Mouse (Mus musculus): ENCODE measurements around the gene Ctdspl. TPM values are rescaled to one million over a fixed set of nuclear protein-coding genes. Genes with fewer than 3 reads are reported as not detected.

Ctdspl gene
- total RNA-seq, 1 experiment: 2.9 TPM

DNA sequence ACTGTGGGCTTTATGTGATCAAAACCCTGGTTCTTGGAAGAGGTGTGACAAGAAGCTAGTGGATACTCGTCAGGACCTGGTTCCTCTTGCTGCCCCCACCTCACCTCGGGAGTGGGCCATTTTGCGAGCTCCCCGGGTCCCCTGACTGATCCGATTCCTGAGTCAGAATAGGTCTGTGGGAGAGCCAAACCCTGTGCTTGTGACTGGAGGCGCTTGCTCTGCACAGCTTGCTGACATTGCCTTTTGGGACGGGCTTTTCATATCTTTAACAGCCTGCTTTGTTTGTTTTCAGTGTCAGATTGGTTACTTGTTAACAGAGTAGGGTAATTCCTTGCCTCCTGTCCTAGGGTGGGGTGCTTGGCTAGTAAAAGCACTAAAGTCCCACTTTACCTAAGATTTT is 2.4 kb downstream of the Ctdspl start:
- no peak for DNase-seq (ENCODE audit: low read depth, low spot score)
- in situ Hi-C loops (cut with MboI; ENCODE audit: low sequenced_read_pairs in 2 of 2, unreplicated experiment in 2 of 2): no loop called here
- H3K9me3 ChIP-seq (ENCODE audit: control insufficient read depth, insufficient read depth, low read depth, low read length): no peaks in the 10 kb centered on the region
- H3K36me3 ChIP-seq (ENCODE audit: control insufficient read depth, insufficient read depth, low read length, poor library complexity, severe bottlenecking): no peaks in the 10 kb centered on the region
- TF ChIP-seq MAFK (IDR thresholded peaks at IDR 0.05; ENCODE audit: insufficient read depth, low read depth, low read length): no peak
- TF ChIP-seq HCFC1 (IDR thresholded peaks at IDR 0.05; ENCODE audit: borderline replicate concordance, insufficient read depth, low read length): no peak
- TF ChIP-seq CHD2 (IDR thresholded peaks at IDR 0.05; ENCODE audit: low read depth, low read length): no peak
- TF ChIP-seq ZNF384 (IDR thresholded peaks at IDR 0.05; ENCODE audit: low read depth, low read length): no peak
- no peak for TF ChIP-seq ZC3H11A (IDR thresholded peaks at IDR 0.05; ENCODE audit: borderline replicate concordance, low read depth, low read length)
- no peak overlapping the region for H3K9ac ChIP-seq (ENCODE audit: insufficient read depth, low read depth, low read length, poor library complexity, severe bottlenecking)
- peaks cover 0 to 6% of the 10 kb centered on the region in 2 experiments; a peak in 1 of 4 replicates for H3K4me1 ChIP-seq (ENCODE audit: control insufficient read depth in 2 of 2, insufficient read depth in 2 of 2, low read length in 2 of 2, poor library complexity in 1 of 2)
- no peak overlapping the region for H3K4me3 ChIP-seq (ENCODE audit: insufficient read depth in 1 of 2, low read depth in 1 of 2, low read length in 2 of 2, poor library complexity in 1 of 2, severe bottlenecking in 1 of 2)
- H3K27ac ChIP-seq (ENCODE audit: insufficient read depth, low read depth, low read length, poor library complexity, severe bottlenecking): no peak overlapping the region

DNA sequence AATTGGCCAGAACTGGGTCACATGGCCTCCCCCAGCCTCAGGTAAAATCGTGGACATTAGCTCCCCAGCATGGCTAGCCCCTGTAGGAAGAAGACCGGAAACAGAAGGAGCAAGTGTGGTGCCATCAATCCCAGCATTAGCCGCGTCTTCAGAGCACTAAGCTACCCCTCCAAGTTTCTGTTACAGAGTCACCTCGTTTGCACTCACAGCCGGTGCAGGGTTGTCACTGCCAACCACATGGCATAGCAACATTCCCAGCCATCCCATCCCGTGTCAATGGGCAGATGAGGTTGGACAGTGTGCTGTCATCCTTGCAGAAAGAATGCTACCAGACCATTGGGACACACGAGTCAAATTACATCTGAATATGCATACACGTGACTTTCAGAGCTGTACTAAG is 4.4 kb downstream of the Ctdspl start:
- H3K4me3 ChIP-seq (ENCODE audit: insufficient read depth in 1 of 2, low read depth in 1 of 2, low read length in 2 of 2, poor library complexity in 1 of 2, severe bottlenecking in 1 of 2): no peak overlapping the region
- H3K9ac ChIP-seq (ENCODE audit: insufficient read depth, low read depth, low read length, poor library complexity, severe bottlenecking): no peak overlapping the region
- TF ChIP-seq MAFK (IDR thresholded peaks at IDR 0.05; ENCODE audit: insufficient read depth, low read depth, low read length): no peak
- no peak for TF ChIP-seq CHD2 (IDR thresholded peaks at IDR 0.05; ENCODE audit: low read depth, low read length)
- TF ChIP-seq ZNF384 (IDR thresholded peaks at IDR 0.05; ENCODE audit: low read depth, low read length): no peak
- TF ChIP-seq HCFC1 (IDR thresholded peaks at IDR 0.05; ENCODE audit: borderline replicate concordance, insufficient read depth, low read length): no peak
- no peak for TF ChIP-seq ZC3H11A (IDR thresholded peaks at IDR 0.05; ENCODE audit: borderline replicate concordance, low read depth, low read length)
- no peaks in the 10 kb centered on the region for H3K9me3 ChIP-seq (ENCODE audit: control insufficient read depth, insufficient read depth, low read depth, low read length)
- no peaks in the 10 kb centered on the region for H3K36me3 ChIP-seq (ENCODE audit: control insufficient read depth, insufficient read depth, low read length, poor library complexity, severe bottlenecking)
- no peak for DNase-seq (ENCODE audit: low read depth, low spot score)
- no peak overlapping the region for H3K27ac ChIP-seq (ENCODE audit: insufficient read depth, low read depth, low read length, poor library complexity, severe bottlenecking)
- in situ Hi-C loops (cut with MboI; ENCODE audit: low sequenced_read_pairs in 2 of 2, unreplicated experiment in 2 of 2): no loop called here
- H3K4me1 ChIP-seq (ENCODE audit: control insufficient read depth in 2 of 2, insufficient read depth in 2 of 2, low read length in 2 of 2, poor library complexity in 1 of 2): 0 out of 4 replicates have a peak, but pooled peaks cover 0 to 1% of the 10 kb centered on the region in 2 experiments

DNA sequence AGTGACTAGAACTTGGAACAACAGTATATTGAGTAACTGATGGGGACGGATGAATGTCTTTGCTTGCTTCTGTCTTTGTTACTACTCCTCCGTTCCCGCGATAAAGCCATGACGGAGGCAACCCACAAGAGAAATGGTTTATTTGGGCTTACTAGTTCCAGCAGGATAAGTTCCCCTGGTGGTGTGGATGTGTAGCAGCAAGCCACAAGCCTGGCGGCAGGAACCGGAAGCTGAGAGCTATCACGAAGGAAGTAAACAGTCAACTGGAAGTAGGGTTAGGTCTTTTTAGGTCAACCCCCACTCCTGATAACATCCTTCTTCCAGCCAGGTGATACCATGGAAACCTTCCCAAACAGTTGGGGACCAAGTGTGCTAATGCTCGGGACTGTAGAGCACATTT is 7.5 kb downstream of the Ctdspl start:
- TF ChIP-seq ZC3H11A (IDR thresholded peaks at IDR 0.05; ENCODE audit: borderline replicate concordance, low read depth, low read length) (no peak), HCFC1 (IDR thresholded peaks at IDR 0.05; ENCODE audit: borderline replicate concordance, insufficient read depth, low read length) (no peak), CHD2 (IDR thresholded peaks at IDR 0.05; ENCODE audit: low read depth, low read length) (no peak), ZNF384 (IDR thresholded peaks at IDR 0.05; ENCODE audit: low read depth, low read length) (no peak), MAFK (IDR thresholded peaks at IDR 0.05; ENCODE audit: insufficient read depth, low read depth, low read length) (no peak)
- H3K27ac ChIP-seq (ENCODE audit: insufficient read depth, low read depth, low read length, poor library complexity, severe bottlenecking): no peak overlapping the region
- H3K4me3 ChIP-seq (ENCODE audit: insufficient read depth in 1 of 2, low read depth in 1 of 2, low read length in 2 of 2, poor library complexity in 1 of 2, severe bottlenecking in 1 of 2): no peak overlapping the region
- in situ Hi-C loops (cut with MboI; ENCODE audit: low sequenced_read_pairs in 2 of 2, unreplicated experiment in 2 of 2): no loop called here
- no peaks in the 10 kb centered on the region for H3K9me3 ChIP-seq (ENCODE audit: control insufficient read depth, insufficient read depth, low read depth, low read length)
- DNase-seq (ENCODE audit: low read depth, low spot score): no peak
- no peaks in the 10 kb centered on the region for H3K36me3 ChIP-seq (ENCODE audit: control insufficient read depth, insufficient read depth, low read length, poor library complexity, severe bottlenecking)
- no peak overlapping the region for H3K9ac ChIP-seq (ENCODE audit: insufficient read depth, low read depth, low read length, poor library complexity, severe bottlenecking)
- no peaks in the 10 kb centered on the region for H3K4me1 ChIP-seq (ENCODE audit: control insufficient read depth in 2 of 2, insufficient read depth in 2 of 2, low read length in 2 of 2, poor library complexity in 1 of 2)

DNA sequence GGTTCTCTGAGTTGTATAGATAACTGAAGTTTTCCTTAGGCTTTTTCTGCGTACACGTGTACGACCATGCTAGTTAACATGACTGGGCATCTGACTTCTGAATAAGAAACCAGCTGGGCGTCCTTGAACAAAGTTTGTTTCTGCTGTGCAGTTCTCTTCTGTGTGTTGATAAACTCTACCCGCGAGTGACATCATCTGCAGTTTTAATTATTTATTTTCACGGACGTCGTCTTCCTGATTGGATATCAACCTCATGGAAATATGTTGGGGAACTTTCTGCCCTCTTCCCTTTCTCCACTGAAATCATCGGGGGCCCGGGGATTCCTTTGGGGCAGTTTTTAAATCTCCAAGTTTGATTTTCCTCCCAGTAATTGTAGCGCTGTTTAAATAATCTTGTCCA is 8.1 kb downstream of the Ctdspl start:
- in situ Hi-C loops (cut with MboI; ENCODE audit: low sequenced_read_pairs in 2 of 2, unreplicated experiment in 2 of 2): no loop called here
- Histone ChIP-seq H3K4me3 (ENCODE audit: insufficient read depth in 1 of 2, low read depth in 1 of 2, low read length in 2 of 2, poor library complexity in 1 of 2, severe bottlenecking in 1 of 2) (no peak overlapping the region), H3K9ac (ENCODE audit: insufficient read depth, low read depth, low read length, poor library complexity, severe bottlenecking) (no peak overlapping the region), H3K27ac (ENCODE audit: insufficient read depth, low read depth, low read length, poor library complexity, severe bottlenecking) (no peak overlapping the region), H3K9me3 (ENCODE audit: control insufficient read depth, insufficient read depth, low read depth, low read length) (no peaks in the 10 kb centered on the region), H3K4me1 (ENCODE audit: control insufficient read depth in 2 of 2, insufficient read depth in 2 of 2, low read length in 2 of 2, poor library complexity in 1 of 2) (no peaks in the 10 kb centered on the region; a peak in 1 of 4 replicates), H3K36me3 (ENCODE audit: control insufficient read depth, insufficient read depth, low read length, poor library complexity, severe bottlenecking) (no peaks in the 10 kb centered on the region)
- DNase-seq (ENCODE audit: low read depth, low spot score): no peak
- TF ChIP-seq MAFK (IDR thresholded peaks at IDR 0.05; ENCODE audit: insufficient read depth, low read depth, low read length) (no peak), ZC3H11A (IDR thresholded peaks at IDR 0.05; ENCODE audit: borderline replicate concordance, low read depth, low read length) (no peak), ZNF384 (IDR thresholded peaks at IDR 0.05; ENCODE audit: low read depth, low read length) (no peak), CHD2 (IDR thresholded peaks at IDR 0.05; ENCODE audit: low read depth, low read length) (no peak), HCFC1 (IDR thresholded peaks at IDR 0.05; ENCODE audit: borderline replicate concordance, insufficient read depth, low read length) (no peak)

DNA sequence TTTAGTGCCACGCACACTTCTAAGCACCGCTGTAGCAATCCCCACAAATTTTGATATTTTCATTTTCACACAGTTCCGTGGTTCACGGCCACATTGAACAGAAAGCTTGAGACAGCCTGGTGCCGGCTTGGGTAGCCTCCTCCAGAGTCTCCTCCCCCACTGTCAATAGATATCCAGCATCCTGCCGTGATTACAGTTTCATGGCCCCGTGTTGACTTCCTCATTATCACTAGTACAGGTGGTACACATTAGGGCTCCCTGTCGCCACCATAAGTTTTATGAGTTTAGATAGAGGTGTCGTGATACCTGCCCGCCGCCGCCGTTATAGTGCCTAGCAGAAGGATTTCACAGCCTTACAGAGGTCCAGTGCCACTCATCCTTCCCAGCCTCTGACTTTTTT is 8.8 kb downstream of the Ctdspl start:
- Histone ChIP-seq H3K27ac (ENCODE audit: insufficient read depth, low read depth, low read length, poor library complexity, severe bottlenecking) (no peak overlapping the region), H3K36me3 (ENCODE audit: control insufficient read depth, insufficient read depth, low read length, poor library complexity, severe bottlenecking) (no peaks in the 10 kb centered on the region), H3K9ac (ENCODE audit: insufficient read depth, low read depth, low read length, poor library complexity, severe bottlenecking) (no peak overlapping the region), H3K4me3 (ENCODE audit: insufficient read depth in 1 of 2, low read depth in 1 of 2, low read length in 2 of 2, poor library complexity in 1 of 2, severe bottlenecking in 1 of 2) (no peak overlapping the region), H3K4me1 (ENCODE audit: control insufficient read depth in 2 of 2, insufficient read depth in 2 of 2, low read length in 2 of 2, poor library complexity in 1 of 2) (peaks cover 0 to 3% of the 10 kb centered on the region in 2 experiments; a peak in 1 of 4 replicates), H3K9me3 (ENCODE audit: control insufficient read depth, insufficient read depth, low read depth, low read length) (no peaks in the 10 kb centered on the region)
- TF ChIP-seq CHD2 (IDR thresholded peaks at IDR 0.05; ENCODE audit: low read depth, low read length) (no peak), MAFK (IDR thresholded peaks at IDR 0.05; ENCODE audit: insufficient read depth, low read depth, low read length) (no peak), ZC3H11A (IDR thresholded peaks at IDR 0.05; ENCODE audit: borderline replicate concordance, low read depth, low read length) (no peak), HCFC1 (IDR thresholded peaks at IDR 0.05; ENCODE audit: borderline replicate concordance, insufficient read depth, low read length) (no peak), ZNF384 (IDR thresholded peaks at IDR 0.05; ENCODE audit: low read depth, low read length) (no peak)
- no peak for DNase-seq (ENCODE audit: low read depth, low spot score)
- in situ Hi-C loops (cut with MboI; ENCODE audit: low sequenced_read_pairs in 2 of 2, unreplicated experiment in 2 of 2): no loop called here
